Mouse (Mus musculus): ENCODE data around the gene Pih1d2.

DNA sequence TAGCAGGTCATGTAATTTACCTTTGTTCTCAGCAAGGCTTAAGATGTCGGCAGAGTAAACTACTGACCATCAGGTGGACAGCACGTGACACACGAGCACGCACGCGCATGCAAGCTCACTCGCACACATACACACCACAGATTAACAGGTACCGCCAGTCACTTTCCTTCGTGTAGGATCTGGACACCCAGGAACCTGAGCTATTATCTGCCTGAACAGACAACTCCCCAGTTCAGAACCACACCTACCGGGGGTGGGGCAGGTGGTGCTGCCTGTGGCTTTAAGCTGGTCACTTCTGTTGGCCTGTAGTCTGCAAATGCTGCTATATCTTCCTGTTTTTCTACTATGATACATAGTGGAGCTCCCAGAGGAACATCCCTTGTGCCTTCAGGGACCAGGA, 33.4 kb downstream of the Pih1d2 start:
- TF ChIP-seq POLR2A (IDR thresholded peaks at IDR 0.05; ENCODE audit: insufficient read depth, low read depth, low read length) (no peak), CTCF (IDR thresholded peaks at IDR 0.05) (no peak)
